Mouse (Mus musculus) forebrain, embryonic 16.5 days (tissue): Measurements from ENCODE around the gene Gm43638. TPM values are rescaled to one million over a fixed set of nuclear protein-coding genes. Genes with fewer than 3 reads are reported as not detected.
"Not testable (repeated sequence)": the region's sequence is repeated elsewhere in the genome, so short reads cannot be mapped to it uniquely, and the experiment has no call there.

ENCODE experiments used
- ATAC-seq: fragments of 200-750 bp; cut with Nextera tagmentation; 2 replicates; pipeline ENCODE4 v1.8.0; 2017; ENCODE audit warnings: mild to moderate bottlenecking, moderate library complexity
- H3K27ac ChIP-seq: fragments of 300-500 bp; sonication (generic); 2 replicates; pipeline ENCODE4 v1.5.1; 2014; ENCODE audit warnings: low read length, control low read depth
- H3K27me3 ChIP-seq: fragments of 300-500 bp; sonication (generic); replicated peaks from 2 replicates; pipeline ENCODE4 v1.6.1; 2014; ENCODE audit warnings: low read length; ENCODE audit not compliant: control insufficient read depth, insufficient read depth
- H3K36me3 ChIP-seq: fragments of 300-500 bp; sonication (generic); 2 replicates; pipeline ENCODE4 v1.6.1; 2014; ENCODE audit not compliant: control insufficient read depth, insufficient read depth
- H3K4me1 ChIP-seq: fragments of 300-500 bp; sonication (generic); replicated peaks from 2 replicates; pipeline ENCODE4 v1.6.1; 2014; ENCODE audit warnings: low read length; ENCODE audit not compliant: control insufficient read depth, insufficient read depth
- H3K4me2 ChIP-seq: fragments of 300-500 bp; sonication (generic); 2 replicates; pipeline ENCODE4 v1.6.1; 2014; ENCODE audit warnings: mild to moderate bottlenecking, low read length, control low read depth
- H3K4me3 ChIP-seq: fragments of 300-500 bp; sonication (generic); replicated peaks from 2 replicates; pipeline ENCODE4 v1.5.1; 2014; ENCODE audit warnings: mild to moderate bottlenecking, low read length, control low read depth
- H3K9ac ChIP-seq: fragments of 300-500 bp; sonication (generic); replicated peaks from 2 replicates; pipeline ENCODE4 v1.6.1; 2014; ENCODE audit warnings: low read depth, low read length, control low read depth
- H3K9me3 ChIP-seq: fragments of 300-500 bp; sonication (generic); 2 replicates; pipeline ENCODE4 v1.6.1; 2016; ENCODE audit warnings: low read length; ENCODE audit not compliant: control insufficient read depth
- WGBS: fragments of 180-500 bp; shearing (Covaris S2); extraction: QIAGEN DNeasy Blood & Tissue Kit; methylation state at CpG from one replicate; pipeline ENCODE4 v1.1.7; 2014; 5-methylcytosine and 5-hydroxymethylcytosine counted together
- polyA plus RNA-seq: library from polyadenylated mRNA; unstranded; fragments of >200 nt; fragmentation: Nextera tagmentation; extraction: Ambion mirVana; gene quantifications from 2 replicates; pipeline ENCODE4 v1.2.1, GENCODE M21; 2015

Gm43638 gene
- polyA plus RNA-seq, 1 experiment from 2014 or later: not detected

DNA sequence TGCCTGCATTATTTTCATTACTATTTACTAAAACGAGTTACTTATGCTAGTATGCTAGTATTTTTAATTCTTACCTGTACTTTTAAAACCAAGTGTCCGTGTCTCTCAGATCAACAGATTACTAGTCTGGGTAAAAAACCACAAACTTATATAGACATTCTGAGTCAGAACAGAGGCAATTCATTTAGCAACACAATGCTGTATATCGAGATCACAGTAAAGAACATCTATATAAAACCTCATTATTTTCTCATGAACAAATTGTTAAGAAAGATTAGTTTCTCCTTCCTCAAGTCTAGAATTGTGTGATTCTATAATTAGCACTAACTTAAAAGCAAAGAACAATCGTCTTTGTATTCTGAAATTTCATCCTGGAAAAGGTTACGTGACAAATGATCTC lies 4.4 kb downstream of the Gm43638 start, which contains the start of gene Ugt2a2:
TSS of gene Ugt2a2 (minus strand) at position 101 of the 400 bp plus-strand sequence.
- Histone ChIP-seq H3K9me3 (no peaks in the 10 kb centered on the region), H3K27ac (no peak within 1 kb of the TSS), H3K4me2 (no peak within 1 kb of the TSS), H3K9ac (no peak within 1 kb of the TSS), H3K36me3 (no peaks in the 10 kb centered on the region), H3K4me3 (no peak within 1 kb of the TSS), H3K4me1 (no peaks in the 10 kb centered on the region), H3K27me3 (no peaks in the 10 kb centered on the region)
- ATAC-seq: no peak
- 69% methylated on average over 5 of the region's 5 CpGs for WGBS

DNA sequence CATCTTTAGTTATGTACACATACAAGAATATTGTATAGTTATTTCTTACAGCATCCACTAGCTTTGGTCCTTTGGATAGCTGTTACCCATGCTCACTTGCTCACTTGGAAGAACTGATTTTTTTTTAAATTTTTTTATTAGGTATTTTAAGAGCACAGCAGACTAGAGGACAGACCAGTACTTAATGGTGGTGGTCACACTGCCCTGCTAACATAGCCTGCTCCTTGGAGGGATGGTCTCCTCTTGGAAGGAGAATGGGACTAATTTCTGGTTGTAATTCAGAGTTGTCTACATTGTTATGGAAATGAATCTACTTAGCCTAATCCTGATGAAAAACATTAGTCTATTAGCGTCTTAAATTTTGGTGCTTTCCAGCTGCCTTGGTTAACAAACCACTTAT lies 27.8 kb downstream of the Gm43638 start:
- Histone ChIP-seq H3K27ac (no peak overlapping the region), H3K36me3 (no peaks in the 10 kb centered on the region), H3K4me1 (no peaks in the 10 kb centered on the region), H3K27me3 (no peaks in the 10 kb centered on the region), H3K9ac (no peak overlapping the region), H3K4me2 (no peak overlapping the region), H3K9me3 (no peaks in the 10 kb centered on the region), H3K4me3 (no peak overlapping the region)
- ATAC-seq: no peak
- WGBS: 4% methylated on average over 1 of the region's 1 CpGs

DNA sequence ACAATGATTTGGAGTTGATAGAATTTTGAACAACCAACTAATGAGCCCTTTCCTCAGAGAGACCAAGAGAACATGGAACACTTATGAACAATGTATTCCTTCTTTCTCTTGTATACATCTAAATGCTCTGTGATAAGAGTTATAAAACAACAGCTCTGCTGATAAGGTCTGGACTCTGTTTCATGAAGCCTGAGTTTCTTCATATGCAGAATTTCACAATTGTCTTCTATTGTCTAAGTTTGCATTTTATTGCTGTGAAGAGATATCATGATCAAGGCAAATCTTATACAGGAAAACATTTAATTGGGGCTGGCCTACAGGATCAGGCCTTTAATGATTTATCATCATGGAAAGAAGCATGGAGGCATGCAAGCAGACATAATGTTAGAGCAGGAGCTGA lies 28.9 kb downstream of the Gm43638 start:
- no peak for ATAC-seq
- H3K4me1 ChIP-seq: no peaks in the 10 kb centered on the region

DNA sequence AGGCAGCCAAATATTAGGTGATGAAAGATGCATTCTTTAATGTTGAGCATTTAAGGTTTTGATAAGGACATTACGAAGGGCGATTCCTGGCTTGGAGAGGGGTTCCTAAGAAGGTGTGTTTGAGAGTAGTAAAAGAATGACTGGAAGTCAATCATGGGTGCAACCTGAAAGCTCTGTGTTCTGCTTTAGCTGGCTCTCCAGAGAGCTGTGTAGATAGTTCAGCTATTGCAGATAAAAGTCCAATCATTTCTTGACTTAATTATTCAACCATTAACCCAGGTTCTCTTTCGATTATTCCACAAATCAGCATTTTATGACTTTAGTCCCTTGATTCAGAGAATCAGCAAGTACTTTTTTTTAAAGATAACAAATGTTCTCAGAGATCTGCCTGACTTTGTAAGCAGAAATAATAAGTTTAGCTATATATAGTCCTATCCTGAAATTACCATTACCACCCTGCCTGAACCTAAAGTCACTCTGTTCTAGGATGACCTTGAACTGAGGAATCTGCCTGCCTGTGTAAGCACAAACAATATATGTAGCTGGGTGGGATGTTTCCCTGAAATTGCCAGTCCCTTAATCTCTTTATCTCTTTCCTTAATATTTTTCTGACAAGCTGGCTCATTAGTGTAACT lies 30.3 kb downstream of the Gm43638 start:
- H3K27ac ChIP-seq: no peak overlapping the region
- H3K27me3 ChIP-seq: no peaks in the 10 kb centered on the region
- H3K4me2 ChIP-seq: no peak overlapping the region
- WGBS: 94% methylated on average over 3 of the region's 3 CpGs
- no peak overlapping the region for H3K9ac ChIP-seq
- no peaks in the 10 kb centered on the region for H3K36me3 ChIP-seq
- H3K4me1 ChIP-seq: no peaks in the 10 kb centered on the region
- H3K9me3 ChIP-seq: no peaks in the 10 kb centered on the region
- no peak for ATAC-seq
- no peak overlapping the region for H3K4me3 ChIP-seq

More for the DNA sequence above, 28.9 kb downstream of the Gm43638 start:
- H3K9me3 ChIP-seq: no peaks in the 10 kb centered on the region
- H3K27me3 ChIP-seq: no peaks in the 10 kb centered on the region
- no peak overlapping the region for H3K9ac ChIP-seq
- no peaks in the 10 kb centered on the region for H3K36me3 ChIP-seq
- no peak overlapping the region for H3K4me3 ChIP-seq
- H3K27ac ChIP-seq: no peak overlapping the region
- H3K4me2 ChIP-seq: no peak overlapping the region

DNA sequence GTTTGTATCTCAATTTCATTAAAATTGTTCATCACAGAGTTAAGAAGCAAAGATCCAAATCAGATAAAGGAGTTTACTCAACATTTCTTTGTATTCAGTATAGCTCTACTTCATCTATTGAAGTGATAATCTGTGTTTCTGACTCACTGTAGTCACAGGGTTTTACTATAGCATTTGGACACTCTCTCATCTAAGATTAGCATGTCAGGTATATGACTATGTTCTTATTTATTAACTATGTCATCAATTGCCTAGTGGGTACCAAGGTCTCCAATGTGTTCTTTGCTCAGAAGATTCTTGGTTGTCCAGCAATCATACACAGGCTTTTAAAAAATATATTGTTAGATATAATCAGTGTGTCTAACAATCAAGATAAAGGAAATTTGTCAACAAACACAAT lies 31.1 kb downstream of the Gm43638 start:
- Histone ChIP-seq H3K27ac (no peak overlapping the region), H3K9ac (no peak overlapping the region), H3K36me3 (no peaks in the 10 kb centered on the region), H3K9me3 (no peaks in the 10 kb centered on the region), H3K27me3 (no peaks in the 10 kb centered on the region), H3K4me3 (no peak overlapping the region), H3K4me1 (no peaks in the 10 kb centered on the region), H3K4me2 (no peak overlapping the region)
- no peak for ATAC-seq

DNA sequence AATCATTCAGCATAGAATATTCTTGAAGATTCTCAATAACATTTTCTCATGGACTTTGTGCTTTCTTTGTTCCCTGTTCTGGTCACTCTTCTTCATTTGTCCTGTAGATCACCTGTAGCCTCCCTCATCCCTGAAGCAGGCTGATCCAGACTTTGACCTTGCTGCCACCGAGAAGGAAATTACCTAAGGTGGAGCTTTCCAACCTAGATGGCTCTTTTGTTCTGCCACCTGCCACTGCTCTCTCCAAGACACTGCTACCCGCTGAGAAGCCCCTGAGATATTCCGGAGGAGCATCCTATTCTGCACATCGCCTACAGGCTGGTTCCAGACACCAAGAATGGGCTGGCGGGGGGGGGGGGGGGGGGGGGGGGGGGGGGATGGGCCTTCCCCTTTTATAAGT lies 34.1 kb downstream of the Gm43638 start:
- ATAC-seq, H3K27ac ChIP-seq, H3K9me3 ChIP-seq, H3K36me3 ChIP-seq, H3K4me1 ChIP-seq, H3K4me3 ChIP-seq, H3K27me3 ChIP-seq, H3K4me2 ChIP-seq, H3K9ac ChIP-seq: not testable (repeated sequence)
- 83% methylated on average over 4 of the region's 5 CpGs for WGBS

DNA sequence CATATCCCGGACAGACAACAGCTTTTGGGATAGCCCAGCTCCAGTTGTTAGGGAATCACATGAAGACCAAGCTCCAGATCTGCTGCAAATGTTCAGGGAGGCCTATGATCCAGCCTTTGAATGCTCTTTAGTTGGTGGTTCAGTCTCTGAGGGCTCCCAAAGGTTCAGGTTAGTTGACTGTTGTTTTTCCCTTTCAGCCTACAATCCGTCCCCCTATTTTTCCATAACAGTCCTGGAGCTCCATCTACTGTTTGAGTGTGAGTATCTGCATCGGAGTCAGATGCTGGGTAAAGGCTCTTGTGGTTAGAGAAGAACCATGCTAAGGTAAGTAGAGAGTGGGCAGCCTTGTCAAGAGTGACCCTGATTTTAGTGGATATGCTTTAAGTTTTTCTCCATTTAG lies 50.3 kb downstream of the Gm43638 start:
- H3K27ac ChIP-seq: no peak overlapping the region
- no peak overlapping the region for H3K4me3 ChIP-seq
- H3K9ac ChIP-seq: no peak overlapping the region
- no peaks in the 10 kb centered on the region for H3K4me1 ChIP-seq
- 43% methylated on average over 3 of the region's 3 CpGs for WGBS
- H3K4me2 ChIP-seq: no peak overlapping the region
- no peaks in the 10 kb centered on the region for H3K9me3 ChIP-seq
- no peak for ATAC-seq
- no peaks in the 10 kb centered on the region for H3K27me3 ChIP-seq
- no peaks in the 10 kb centered on the region for H3K36me3 ChIP-seq

DNA sequence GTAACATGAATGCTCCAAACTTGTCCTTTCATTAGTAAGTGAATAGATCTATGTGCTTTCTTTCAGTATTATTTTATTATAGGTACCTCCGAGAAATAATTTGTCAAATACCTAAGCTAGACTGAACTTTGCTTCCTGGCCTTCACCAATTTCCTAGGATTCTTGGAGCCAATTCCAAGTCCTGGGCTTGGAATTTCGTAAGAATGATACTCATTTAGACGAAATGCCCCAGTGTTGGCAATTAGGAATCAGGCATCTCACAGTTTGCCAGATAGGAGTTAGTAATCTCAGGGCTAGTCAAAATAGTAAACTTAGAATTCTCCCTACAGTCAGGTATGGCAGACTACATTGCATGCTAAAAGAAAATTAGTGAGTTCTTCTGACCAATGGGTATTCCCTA lies 60.9 kb downstream of the Gm43638 start:
- no peak overlapping the region for H3K27ac ChIP-seq
- no peak overlapping the region for H3K4me2 ChIP-seq
- H3K27me3 ChIP-seq: no peaks in the 10 kb centered on the region
- H3K9me3 ChIP-seq: no peaks in the 10 kb centered on the region
- no peaks in the 10 kb centered on the region for H3K36me3 ChIP-seq
- ATAC-seq: no peak
- H3K4me3 ChIP-seq: no peak overlapping the region
- WGBS: 84% methylated on average over 3 of the region's 3 CpGs
- no peak overlapping the region for H3K9ac ChIP-seq
- H3K4me1 ChIP-seq: no peaks in the 10 kb centered on the region

DNA sequence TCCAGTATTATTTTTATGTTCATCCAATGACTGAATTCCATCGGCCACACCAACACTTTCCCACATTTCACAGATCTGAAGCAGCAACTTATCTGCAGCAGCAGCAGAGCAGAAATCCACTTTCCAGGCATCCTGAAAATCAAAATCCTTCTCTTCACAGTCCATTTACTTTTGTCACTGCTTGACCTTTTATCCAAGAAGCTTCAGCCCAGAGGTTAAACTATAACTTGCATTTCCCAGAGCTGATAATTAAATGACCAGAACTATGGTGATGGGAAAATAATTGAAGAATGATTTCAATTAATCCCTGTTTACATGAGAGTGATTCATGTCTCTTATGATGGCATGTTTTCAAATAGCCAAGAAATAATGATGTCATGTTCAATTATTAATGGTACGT lies 62.6 kb downstream of the Gm43638 start, which contains the start of gene Ugt2b38:
TSS of gene Ugt2b38 (minus strand) at position 163 of the 400 bp plus-strand sequence.
- H3K4me1 ChIP-seq, H3K36me3 ChIP-seq, H3K27me3 ChIP-seq, H3K27ac ChIP-seq, ATAC-seq, H3K4me2 ChIP-seq, H3K9ac ChIP-seq, H3K9me3 ChIP-seq, H3K4me3 ChIP-seq: not testable (repeated sequence)
- WGBS: 96% methylated on average over 1 of the region's 2 CpGs
